Mouse (Mus musculus): ENCODE data around the gene Ttc41. TPM values are rescaled to one million over a fixed set of nuclear protein-coding genes. Genes with fewer than 3 reads are reported as not detected.

The Ttc41 gene
- polyA plus RNA-seq, 1 experiment = 1.0 TPM

DNA sequence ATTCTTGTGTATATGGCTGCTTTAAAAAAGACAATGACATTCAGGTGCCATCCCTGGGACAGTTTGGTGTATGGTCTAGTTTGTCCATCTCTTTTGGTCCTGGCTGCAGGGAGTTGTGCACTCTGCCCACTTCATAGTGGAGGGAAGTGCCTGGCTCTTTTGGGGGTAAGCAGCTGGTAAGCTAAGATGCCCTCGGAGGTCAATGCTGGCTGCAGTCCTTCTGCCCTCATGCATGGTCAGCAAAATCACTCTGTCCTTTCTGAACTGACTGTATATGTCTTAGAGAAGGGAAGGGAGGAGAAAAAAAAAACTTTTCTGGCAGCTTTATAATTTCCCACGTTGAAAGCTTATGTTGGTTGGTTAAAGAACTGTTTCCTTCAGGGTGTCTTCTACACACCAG is 79.8 kb downstream of the Ttc41 start:
- Histone ChIP-seq H3K27me3 (ENCODE audit: control insufficient read depth, insufficient read depth, low read length) (no peaks in the 10 kb centered on the region), H3K36me3 (ENCODE audit: control insufficient read depth, insufficient read depth, low read length) (no peaks in the 10 kb centered on the region), H3K27ac (ENCODE audit: control insufficient read depth, insufficient read depth, low read length) (no peak overlapping the region), H3K4me3 (ENCODE audit: control insufficient read depth, insufficient read depth, low read length) (no peak overlapping the region), H3K4me1 (replicated peaks; ENCODE audit: control insufficient read depth, insufficient read depth, low read length) (peaks cover 4% of the 10 kb centered on the region; the same call in 1 of the 2 replicates)
- TF ChIP-seq CTCF (IDR thresholded peaks at IDR 0.05; ENCODE audit: borderline replicate concordance, control insufficient read depth, extremely low read depth, insufficient read depth, low read length, poor library complexity) = no peak
- TF ChIP-seq POLR2A (IDR thresholded peaks at IDR 0.05; ENCODE audit: control insufficient read depth, extremely low read depth, insufficient read depth, low read length, poor library complexity) = no peak
- WGBS = 66% methylated on average over 2 of the region's 2 CpGs
- DNase-seq = no peak

DNA sequence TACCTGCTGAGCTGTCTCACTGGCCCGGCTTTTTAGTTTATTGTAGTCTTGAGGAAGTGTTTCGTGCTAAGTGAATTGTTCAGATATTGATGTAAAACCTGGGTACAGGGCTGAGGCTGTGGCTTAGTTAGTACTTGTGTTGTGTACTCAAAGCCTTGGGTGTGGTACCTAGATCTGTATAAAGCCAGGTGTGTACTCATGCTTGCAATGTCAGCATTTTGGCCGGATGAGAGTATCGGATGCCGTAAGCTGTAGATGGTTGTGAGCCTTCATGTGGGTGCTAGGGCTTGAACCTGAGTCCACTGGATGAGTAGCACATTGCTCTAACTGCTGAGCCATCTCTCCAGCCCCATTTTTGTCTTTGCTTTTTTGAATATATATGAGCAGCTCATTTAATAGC is 80.5 kb downstream of the Ttc41 start:
- no peaks in the 10 kb centered on the region for H3K36me3 ChIP-seq (ENCODE audit: control insufficient read depth, insufficient read depth, low read length)
- WGBS = 85% methylated on average over 5 of the region's 5 CpGs
- H3K4me1 ChIP-seq (replicated peaks; ENCODE audit: control insufficient read depth, insufficient read depth, low read length) = peaks cover 4% of the 10 kb centered on the region; the same call in 1 of the 2 replicates

DNA sequence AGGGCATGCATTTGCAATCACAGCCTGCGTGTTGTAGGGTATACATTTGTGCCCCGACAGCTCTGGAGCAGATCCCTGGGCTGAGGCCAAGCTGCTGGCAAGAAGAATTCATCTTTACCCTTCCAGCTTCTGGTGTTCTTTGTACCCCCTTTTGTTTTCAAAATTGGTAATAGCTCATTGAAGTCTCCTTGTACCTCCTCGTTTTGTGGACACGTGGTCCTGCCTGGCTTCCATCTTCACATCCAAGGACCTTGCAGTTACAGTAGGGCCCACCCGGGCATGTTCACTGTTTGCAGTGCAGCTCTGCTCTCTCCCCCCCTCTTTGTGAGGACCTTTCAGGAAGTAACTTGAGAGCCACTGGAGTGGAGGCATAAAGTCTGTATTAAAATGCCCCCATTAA is 82.6 kb downstream of the Ttc41 start:
- DNase-seq = no peak
- Histone ChIP-seq H3K27me3 (ENCODE audit: control insufficient read depth, insufficient read depth, low read length) (no peaks in the 10 kb centered on the region), H3K4me1 (replicated peaks; ENCODE audit: control insufficient read depth, insufficient read depth, low read length) (no peaks in the 10 kb centered on the region), H3K4me3 (ENCODE audit: control insufficient read depth, insufficient read depth, low read length) (no peak overlapping the region), H3K27ac (ENCODE audit: control insufficient read depth, insufficient read depth, low read length) (no peak overlapping the region), H3K36me3 (ENCODE audit: control insufficient read depth, insufficient read depth, low read length) (no peaks in the 10 kb centered on the region)
- whole genome bisulfite sequencing = 89% methylated on average over 5 of the region's 5 CpGs
- no peak for TF ChIP-seq POLR2A (IDR thresholded peaks at IDR 0.05; ENCODE audit: control insufficient read depth, extremely low read depth, insufficient read depth, low read length, poor library complexity)
- no peak for TF ChIP-seq CTCF (IDR thresholded peaks at IDR 0.05; ENCODE audit: borderline replicate concordance, control insufficient read depth, extremely low read depth, insufficient read depth, low read length, poor library complexity)

More for the DNA sequence above, 80.5 kb downstream of the Ttc41 start:
- H3K27me3 ChIP-seq (ENCODE audit: control insufficient read depth, insufficient read depth, low read length) = no peaks in the 10 kb centered on the region
- no peak for DNase-seq
- H3K27ac ChIP-seq (ENCODE audit: control insufficient read depth, insufficient read depth, low read length) = no peak overlapping the region
- H3K4me3 ChIP-seq (ENCODE audit: control insufficient read depth, insufficient read depth, low read length) = no peak overlapping the region
- no peak for TF ChIP-seq CTCF (IDR thresholded peaks at IDR 0.05; ENCODE audit: borderline replicate concordance, control insufficient read depth, extremely low read depth, insufficient read depth, low read length, poor library complexity)

DNA sequence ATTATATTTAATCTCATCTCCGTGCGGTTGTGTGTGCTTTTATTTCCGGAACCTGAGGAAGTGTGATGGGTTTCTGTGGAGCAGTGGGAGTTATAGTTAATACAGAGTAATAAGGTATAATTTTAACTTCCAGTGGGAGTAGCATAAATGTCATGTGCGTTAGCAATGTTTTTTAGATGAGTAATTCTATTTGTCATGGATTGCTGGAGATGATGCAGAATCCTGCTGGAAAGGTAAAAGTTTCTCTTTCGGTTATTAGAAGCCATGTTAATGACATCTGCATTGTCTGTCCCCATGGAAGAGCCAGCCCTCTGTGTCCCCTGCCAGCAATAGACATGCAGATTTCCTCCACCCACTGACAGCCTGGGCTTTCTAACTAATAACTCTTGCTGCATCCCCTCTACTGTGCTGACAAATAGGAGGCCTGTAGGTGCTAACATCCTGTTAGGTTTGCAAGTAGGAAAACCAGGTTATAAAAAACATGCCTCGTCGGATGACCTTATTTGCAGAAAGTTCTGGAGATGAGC is 83.6 kb downstream of the Ttc41 start:
- TF ChIP-seq CTCF (IDR thresholded peaks at IDR 0.05; ENCODE audit: borderline replicate concordance, control insufficient read depth, extremely low read depth, insufficient read depth, low read length, poor library complexity) (no peak), POLR2A (IDR thresholded peaks at IDR 0.05; ENCODE audit: control insufficient read depth, extremely low read depth, insufficient read depth, low read length, poor library complexity) (no peak)
- H3K36me3 ChIP-seq (ENCODE audit: control insufficient read depth, insufficient read depth, low read length) = no peaks in the 10 kb centered on the region
- 95% methylated on average over 7 of the region's 7 CpGs for WGBS
- no peaks in the 10 kb centered on the region for H3K4me1 ChIP-seq (replicated peaks; ENCODE audit: control insufficient read depth, insufficient read depth, low read length)
- H3K27me3 ChIP-seq (ENCODE audit: control insufficient read depth, insufficient read depth, low read length) = no peaks in the 10 kb centered on the region
- no peak overlapping the region for H3K27ac ChIP-seq (ENCODE audit: control insufficient read depth, insufficient read depth, low read length)
- H3K4me3 ChIP-seq (ENCODE audit: control insufficient read depth, insufficient read depth, low read length) = no peak overlapping the region
- no peak for DNase-seq

DNA sequence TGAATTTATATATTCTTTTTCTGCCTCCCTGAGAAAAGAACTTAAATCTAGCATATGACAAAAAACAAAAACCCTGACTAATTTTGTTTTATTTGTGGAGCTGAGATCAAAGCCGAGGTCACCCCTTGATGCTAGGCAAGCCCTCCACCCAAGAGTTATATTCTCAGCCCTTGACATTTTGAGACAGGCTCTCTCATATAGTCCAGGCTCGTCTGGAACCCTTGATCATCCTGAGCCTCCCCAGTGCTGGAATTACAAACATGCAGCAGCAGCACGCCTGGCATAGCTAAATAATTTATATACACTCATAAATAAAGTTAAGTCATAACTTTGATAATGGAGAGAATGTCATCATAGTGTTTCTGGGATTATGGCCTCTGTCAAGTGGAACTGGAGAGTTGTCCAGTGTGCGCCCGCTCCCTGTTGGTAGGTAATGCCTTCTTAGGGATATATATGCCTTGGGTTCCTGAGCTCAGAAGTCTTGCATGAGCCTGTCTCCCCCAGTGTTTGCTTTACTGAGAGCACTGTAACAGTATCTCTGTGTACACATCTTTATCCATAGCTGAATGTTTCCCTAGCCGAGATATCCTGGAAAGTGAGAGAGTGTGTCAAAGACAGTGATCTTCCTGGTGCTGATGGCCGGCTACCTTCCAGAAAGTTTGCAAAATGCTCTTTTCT is 86.0 kb downstream of the Ttc41 start:
- no peaks in the 10 kb centered on the region for H3K4me1 ChIP-seq (replicated peaks; ENCODE audit: control insufficient read depth, insufficient read depth, low read length)
- H3K27me3 ChIP-seq (ENCODE audit: control insufficient read depth, insufficient read depth, low read length) = no peaks in the 10 kb centered on the region
- DNase-seq = no peak
- no peak overlapping the region for H3K4me3 ChIP-seq (ENCODE audit: control insufficient read depth, insufficient read depth, low read length)
- no peak for TF ChIP-seq CTCF (IDR thresholded peaks at IDR 0.05; ENCODE audit: borderline replicate concordance, control insufficient read depth, extremely low read depth, insufficient read depth, low read length, poor library complexity)
- TF ChIP-seq POLR2A (IDR thresholded peaks at IDR 0.05; ENCODE audit: control insufficient read depth, extremely low read depth, insufficient read depth, low read length, poor library complexity) = no peak
- H3K27ac ChIP-seq (ENCODE audit: control insufficient read depth, insufficient read depth, low read length) = no peak overlapping the region
- WGBS = 95% methylated on average over 7 of the region's 7 CpGs
- H3K36me3 ChIP-seq (ENCODE audit: control insufficient read depth, insufficient read depth, low read length) = no peaks in the 10 kb centered on the region

DNA sequence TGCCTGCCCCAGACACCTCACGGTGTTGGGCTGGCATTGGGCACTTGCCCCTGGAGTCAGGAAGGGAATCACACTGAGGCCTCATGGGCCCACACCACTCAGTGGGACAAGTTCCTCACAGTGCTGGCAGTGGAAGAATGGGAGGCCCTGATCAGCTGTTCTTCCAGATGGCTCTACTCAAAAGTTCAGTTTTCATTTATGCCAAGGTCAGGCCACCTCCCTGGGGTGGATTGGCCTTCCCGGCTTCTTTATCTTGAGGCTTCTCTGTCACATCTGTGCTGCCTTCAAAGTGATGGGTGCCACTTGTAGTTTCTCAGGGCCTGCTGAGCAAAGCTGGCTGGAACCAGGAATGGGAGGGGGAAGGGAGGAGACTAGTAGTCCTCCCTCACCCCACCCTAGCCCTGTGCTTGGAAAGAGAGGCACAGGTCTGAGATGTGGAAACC is 87.9 kb downstream of the Ttc41 start:
- 92% methylated on average over 2 of the region's 2 CpGs for whole genome bisulfite sequencing
- Histone ChIP-seq H3K4me1 (replicated peaks; ENCODE audit: control insufficient read depth, insufficient read depth, low read length) (no peaks in the 10 kb centered on the region), H3K4me3 (ENCODE audit: control insufficient read depth, insufficient read depth, low read length) (no peak overlapping the region), H3K27me3 (ENCODE audit: control insufficient read depth, insufficient read depth, low read length) (no peaks in the 10 kb centered on the region), H3K36me3 (ENCODE audit: control insufficient read depth, insufficient read depth, low read length) (no peaks in the 10 kb centered on the region), H3K27ac (ENCODE audit: control insufficient read depth, insufficient read depth, low read length) (no peak overlapping the region)
- DNase-seq = no peak
- TF ChIP-seq CTCF (IDR thresholded peaks at IDR 0.05; ENCODE audit: borderline replicate concordance, control insufficient read depth, extremely low read depth, insufficient read depth, low read length, poor library complexity) (no peak), POLR2A (IDR thresholded peaks at IDR 0.05; ENCODE audit: control insufficient read depth, extremely low read depth, insufficient read depth, low read length, poor library complexity) (no peak)

Data from thymus, adult 2 months (tissue).